Mouse (Mus musculus) hematopoietic stem cell, adult 5-6 weeks (primary cell): ENCODE data around the gene 2210408I21Rik. TPM values are rescaled to one million over a fixed set of nuclear protein-coding genes. Genes with fewer than 3 reads are reported as not detected.

Source experiments
- ATAC-seq, 2 experiments: fragments of 125-278 bp in 1 of 2; replicated peaks in 1 of 2; 2 replicates each; pipeline ENCODE4 v1.8.0; 2016 to 2017; ENCODE audit warnings: inconsistent platforms in 2 of 2, mild to moderate bottlenecking in 2 of 2, moderate number of reproducible peaks in 2 of 2, low read depth in 1 of 2, moderate TSS enrichment in 1 of 2; ENCODE audit not compliant: low FRiP score in 2 of 2, poor library complexity in 2 of 2, severe bottlenecking in 2 of 2, insufficient read depth in 1 of 2, low TSS enrichment in 1 of 2
- total RNA-seq: library from RNA; stranded (forward); fragments of 172-1452, 232-1000 nt; gene quantifications from 2 replicates; pipeline ENCODE4 v1.2.3, GENCODE M21; 2017

The 2210408I21Rik gene
- total RNA-seq, 1 experiment from 2014 or later, result 1.4 TPM

GRCm38 (mm10) chr13:77262715-77263338, 127.5 kb downstream of the 2210408I21Rik start:
- no peak for ATAC-seq

GRCm38 (mm10) chr13:77263400-77264179, 128.2 kb downstream of the 2210408I21Rik start:
- no peak for ATAC-seq

- ATAC-seq, result no peak
These were observed 129.1 kb downstream of the 2210408I21Rik start for GRCm38 (mm10) chr13:77264481-77264880.

GRCm38 (mm10) chr13:77275172-77275747, 139.9 kb downstream of the 2210408I21Rik start:
- ATAC-seq, result no peak

- no peak for ATAC-seq
These were observed 143.5 kb downstream of the 2210408I21Rik start for GRCm38 (mm10) chr13:77278659-77279413.

- no peak for ATAC-seq
These were observed 160.2 kb downstream of the 2210408I21Rik start for GRCm38 (mm10) chr13:77295519-77295918.

GRCm38 (mm10) chr13:77324101-77324500, 188.8 kb downstream of the 2210408I21Rik start:
- ATAC-seq, result no peak

GRCm38 (mm10) chr13:77326174-77326959, 191.0 kb downstream of the 2210408I21Rik start:
- no peak for ATAC-seq

GRCm38 (mm10) chr13:77342097-77342496, 206.8 kb downstream of the 2210408I21Rik start:
- no peak for ATAC-seq

- ATAC-seq, result no peak
These were observed 250.2 kb downstream of the 2210408I21Rik start for GRCm38 (mm10) chr13:77385448-77385970.

GRCm38 (mm10) chr13:77386001-77386400, 250.7 kb downstream of the 2210408I21Rik start:
- no peak for ATAC-seq

GRCm38 (mm10) chr13:77388148-77388547, 252.8 kb downstream of the 2210408I21Rik start:
- no peak for ATAC-seq

- ATAC-seq, result no peak
These were observed 253.9 kb downstream of the 2210408I21Rik start for GRCm38 (mm10) chr13:77389209-77389608.

- ATAC-seq, result no peak
These were observed 261.0 kb downstream of the 2210408I21Rik start for GRCm38 (mm10) chr13:77396374-77396773.

- ATAC-seq, result no peak
These were observed 261.6 kb downstream of the 2210408I21Rik start for GRCm38 (mm10) chr13:77396981-77397380.

GRCm38 (mm10) chr13:77397646-77398045, 262.3 kb downstream of the 2210408I21Rik start:
- no peak for ATAC-seq

GRCm38 (mm10) chr13:77398477-77398876, 263.1 kb downstream of the 2210408I21Rik start:
- ATAC-seq, result no peak
